Mouse (Mus musculus) ES-Bruce4 (cell line): ENCODE measurements around the gene Gm8246.
"Not testable (repeated sequence)": the region's sequence is repeated elsewhere in the genome, so short reads cannot be mapped to it uniquely, and the experiment has no call there.

Experiments used
- CTCF ChIP-seq: IDR thresholded peaks from one replicate; pipeline ENCODE4 v1.8.1; 2011; ENCODE audit warnings: low read depth, low read length
- EP300 ChIP-seq: IDR thresholded peaks from 2 replicates; pipeline ENCODE4 v1.6.1; 2011; ENCODE audit warnings: low read depth, low read length; ENCODE audit not compliant: insufficient read depth
- POLR2A ChIP-seq: IDR thresholded peaks from one replicate; pipeline ENCODE4 v1.8.1; 2011; ENCODE audit warnings: low read length; ENCODE audit not compliant: insufficient read depth

DNA sequence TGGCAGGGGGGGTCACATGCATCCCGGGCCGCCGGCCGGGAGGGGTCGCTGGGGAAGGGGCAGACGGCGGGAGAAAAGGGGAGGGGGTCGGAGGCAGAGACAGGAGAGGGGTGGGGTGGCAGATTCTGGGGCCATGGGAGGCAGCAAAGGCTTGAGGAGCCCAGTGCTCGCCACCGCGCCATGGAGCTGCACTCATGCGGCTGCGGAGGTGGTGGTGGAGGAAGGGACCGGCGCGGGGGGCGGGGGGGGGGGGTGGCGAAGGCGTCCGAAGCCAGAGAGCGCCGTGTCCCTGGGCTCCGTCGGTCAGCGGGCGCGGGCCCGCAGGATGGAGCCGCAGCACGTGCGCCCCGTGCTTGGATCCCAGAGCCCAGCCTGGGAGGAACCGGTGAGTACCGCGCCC lies 23.7 kb upstream of the Gm8246 start, which contains the start of gene Gm3488:
- TF ChIP-seq CTCF, POLR2A, EP300: not testable (repeated sequence)
